10 mouse cellular contexts compared by ENCODE assay signal in the genomic region with DNA sequence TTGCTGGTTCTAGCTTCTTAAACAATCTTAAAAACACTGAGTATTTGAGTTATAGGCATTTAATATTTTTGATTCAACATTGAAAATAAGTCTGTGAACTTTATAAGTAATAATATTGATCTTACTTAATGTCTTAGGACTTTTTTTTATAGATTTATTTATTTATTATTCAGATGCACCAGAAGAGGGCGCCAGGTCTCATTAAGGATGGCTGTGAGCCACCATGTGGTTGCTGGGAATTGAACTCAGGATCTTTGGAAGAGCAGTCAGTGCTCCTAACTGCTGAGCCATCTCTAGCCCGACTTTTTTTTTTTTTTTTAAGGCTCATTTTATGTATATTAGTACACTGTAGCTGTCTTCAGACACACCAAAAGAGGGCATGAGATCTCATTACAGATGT. TPM values are rescaled to one million over a fixed set of nuclear protein-coding genes. Genes with fewer than 3 reads are reported as not detected.
DNase-seq lines count a peak whose midpoint lies in the region; ATAC-seq and TF ChIP-seq lines count a peak whose summit lies in the region.
"Had no signal": no experiment of that assay in that cellular context is flagged by ENCODE, and none has a peak within 500 bp of the region (broad histone marks: within the 10 kb centered on the region; RNA-seq: fewer than 3 reads in every experiment).

No protein-coding gene starts in this region.

- H3K9me3 ChIP-seq in lung, postnatal 0 days (ENCODE audit: low read length) = no peaks in the 10 kb centered on the region
- H3K9me3 ChIP-seq: limb, embryonic 13.5 days had no signal

- TF ChIP-seq CTCF in lung, postnatal 0 days (IDR thresholded peaks at IDR 0.05) = peak; percentile 35

- peaks cover 11% of the 10 kb centered on the region for H3K36me3 ChIP-seq in lung, postnatal 0 days (ENCODE audit: insufficient read depth, low read length)

- H3K4me2 ChIP-seq in lung, postnatal 0 days (replicated peaks; ENCODE audit: low read depth, low read length) = no peak overlapping the region

- peaks cover 4% of the 10 kb centered on the region; the same call in 1 of the 2 replicates for H3K4me1 ChIP-seq in lung, postnatal 0 days (ENCODE audit: insufficient read depth, low read depth, low read length)

- no peak for ATAC-seq in lung, postnatal 0 days
- ATAC-seq in megakaryocyte, adult 5-6 weeks (ENCODE audit: poor library complexity, severe bottlenecking) = no peak
- ATAC-seq: hindbrain, embryonic 16.5 days had no signal

- WGBS in lung, postnatal 0 days = 55% methylated on average over 2 of the region's 2 CpGs

- H3K27ac ChIP-seq in lung, postnatal 0 days (ENCODE audit: low read length) = no peak overlapping the region
- H3K27ac ChIP-seq: limb, embryonic 13.5 days had no signal

- TF ChIP-seq EP300 in lung, postnatal 0 days (IDR thresholded peaks at IDR 0.05) = no peak

- no peaks in the 10 kb centered on the region for H3K27me3 ChIP-seq in lung, postnatal 0 days (replicated peaks; ENCODE audit: insufficient read depth, low read length)
- H3K27me3 ChIP-seq: limb, embryonic 13.5 days had no signal

- H3K9ac ChIP-seq in lung, postnatal 0 days (replicated peaks; ENCODE audit: low read depth) = no peak overlapping the region
- H3K9ac ChIP-seq: limb, embryonic 13.5 days had no signal

- no peak overlapping the region for H3K4me3 ChIP-seq in lung, postnatal 0 days (ENCODE audit: low read depth, low read length)

- peak; percentile 28 for DNase-seq in cerebellum, adult 9-10 months
- no peak for DNase-seq in cerebellum, adult 11 months
- peak; percentile 25 for DNase-seq in kidney, adult 9 months
- no peak for DNase-seq in kidney, adult 18-20 months
- peak; percentile 64 for DNase-seq in R1 (ENCODE audit: low read depth, low spot score)
- DNase-seq in lung, postnatal 0 days (ENCODE audit: low spot score) = no peak
- DNase-seq in layer of hippocampus, adult 18-20 months (ENCODE audit: low spot score in 2 of 2) = no peak

RNA-seq across cellular contexts. Expression of a gene that starts 2.5 kb away (rescaled TPM):
- 54.2 and 60.5 TPM in 2 replicates for polyA plus RNA-seq in lung, postnatal 0 days (2015; fragmentation: Nextera tagmentation; extraction: Ambion mirVana)
- total RNA-seq in megakaryocyte, adult 5-6 weeks (2015) = 91.4 and 94.3 TPM in 2 replicates
- 230 and 242 TPM in 2 replicates for total RNA-seq in megakaryocyte, adult 5-6 weeks (2017)
- 100 to 1,000 TPM; 117 TPM for total RNA-seq in layer of hippocampus, adult 18-20 months (2021)

RNA-seq across cellular contexts. Expression of a gene that starts 32.8 kb away (rescaled TPM):
- polyA plus RNA-seq in lung, postnatal 0 days (2015; fragmentation: Nextera tagmentation; extraction: Ambion mirVana) = 0.29 and 0.63 TPM in 2 replicates
- 80.0 and 90.2 TPM in 2 replicates for total RNA-seq in megakaryocyte, adult 5-6 weeks (2015)
- 13.3 and 18.5 TPM in 2 replicates for total RNA-seq in megakaryocyte, adult 5-6 weeks (2017)
- 1 to 10 TPM in 1 of 2 experiments, under 1 TPM in 1; 0.32 to 1.0 TPM for total RNA-seq in layer of hippocampus, adult 18-20 months (2021)

Comparison
In these comparisons a context has a peak if more than half of its experiments do, and no peak if none do; other contexts are left out.
1. DNase-seq: peak in cerebellum, adult 9-10 months (single experiment), kidney, adult 9 months (single experiment) and R1 (single experiment); none in cerebellum, adult 11 months (single experiment), kidney, adult 18-20 months (single experiment), lung, postnatal 0 days (single experiment) and layer of hippocampus, adult 18-20 months (0 of 2).
2. RNA of a gene that starts 32.8 kb away (total RNA-seq): 13.3 to 90.2 TPM in megakaryocyte, adult 5-6 weeks; 0.32 to 1.0 TPM in layer of hippocampus, adult 18-20 months; every median in the first group is over 4 times any median in the second.